Mouse (Mus musculus) CH12.LX (cell line): ENCODE measurements at regions not wholly inside any gene's neighbourhood (a gene's known extent, or its start where the extent isn't known, plus 50 kb on each side); places are given as distances from the start of the nearest gene placed in this dataset.

Experiments
- DNase-seq: peaks from one replicate; pipeline ENCODE4 v3.0.0-alpha.2; 2013; ENCODE audit errors: extremely low read depth
- H3K27ac ChIP-seq: 2 replicates; pipeline ENCODE4 v1.5.1; 2012; ENCODE audit warnings: low read depth, mild to moderate bottlenecking, control low read depth, moderate library complexity; ENCODE audit not compliant: insufficient read depth
- H3K27me3 ChIP-seq: replicated peaks from 2 replicates; pipeline ENCODE3; 2012; ENCODE audit warnings: inconsistent platforms
- H3K36me3 ChIP-seq, 2 experiments: replicated peaks in 1 of 2; 2 replicates each; pipeline versions ENCODE3 to v1.6.1; 2012; ENCODE audit warnings: inconsistent platforms in 1 of 2, low read length in 1 of 2, mild to moderate bottlenecking in 1 of 2, mixed read lengths in 1 of 2, moderate library complexity in 1 of 2; ENCODE audit not compliant: control insufficient read depth in 1 of 2, insufficient read depth in 1 of 2
- H3K4me1 ChIP-seq, 2 experiments: 2 replicates each; pipeline ENCODE4 v1.6.1; 2012; ENCODE audit warnings: inconsistent platforms in 1 of 2, moderate library complexity in 1 of 2; ENCODE audit not compliant: insufficient read depth in 2 of 2, control insufficient read depth in 1 of 2
- H3K4me2 ChIP-seq: 2 replicates; pipeline ENCODE4 v1.6.1; 2012; ENCODE audit warnings: low read depth, mild to moderate bottlenecking, control low read depth; ENCODE audit not compliant: poor library complexity, insufficient read depth, severe bottlenecking
- H3K4me3 ChIP-seq, 3 experiments: fragments of 150-350 bp in 1 of 3; sonication (generic) in 1 of 3; replicated peaks in 1 of 3; 2 replicates each; pipeline versions ENCODE3 to v1.5.1; 2011 to 2012; ENCODE audit warnings: low read depth in 2 of 3, low read length in 2 of 3, mild to moderate bottlenecking in 2 of 3, moderate library complexity in 2 of 3, control low read depth in 1 of 3, improper control_type of control experiment in 1 of 3, inconsistent platforms in 1 of 3, mixed read lengths in 1 of 3; ENCODE audit not compliant: poor library complexity in 1 of 3
- H3K79me2 ChIP-seq: replicated peaks from 2 replicates; pipeline ENCODE4 v1.6.1; 2012; ENCODE audit warnings: mild to moderate bottlenecking, moderate library complexity; ENCODE audit not compliant: control insufficient read depth, poor library complexity, insufficient read depth, severe bottlenecking; ENCODE audit errors: extremely low read depth
- H3K9ac ChIP-seq: 2 replicates; pipeline ENCODE4 v1.6.1; 2012; ENCODE audit warnings: low read depth, mild to moderate bottlenecking, control low read depth, moderate library complexity; ENCODE audit not compliant: insufficient read depth
- H3K9me3 ChIP-seq: replicated peaks from 2 replicates; pipeline ENCODE3; 2012; ENCODE audit warnings: low read length, inconsistent platforms, mixed read lengths
- ELF1 ChIP-seq: IDR thresholded peaks from 2 replicates; pipeline ENCODE4 v1.6.1; 2014; ENCODE audit warnings: low read depth, mild to moderate bottlenecking, inconsistent platforms, low read length, improper control_type of control experiment
- EP300 ChIP-seq: IDR thresholded peaks from 2 replicates; pipeline ENCODE4 v1.6.1; 2011; ENCODE audit warnings: low read length, improper control_type of control experiment
- ETS1 ChIP-seq: conservative IDR thresholded peaks from 2 replicates; pipeline ENCODE4 v1.6.1; 2012; ENCODE audit warnings: low read depth, mild to moderate bottlenecking, inconsistent platforms, low read length, improper control_type of control experiment, moderate library complexity
- HCFC1 ChIP-seq: IDR thresholded peaks from 2 replicates; pipeline ENCODE4 v1.6.1; 2012; ENCODE audit warnings: low read depth, mild to moderate bottlenecking, inconsistent platforms, low read length, improper control_type of control experiment
- JUN ChIP-seq: IDR thresholded peaks from 2 replicates; pipeline ENCODE4 v1.6.1; 2011; ENCODE audit warnings: low read depth, mild to moderate bottlenecking, low read length, improper control_type of control experiment, moderate library complexity; ENCODE audit not compliant: insufficient read depth
- JUND ChIP-seq: conservative IDR thresholded peaks from 2 replicates; pipeline ENCODE4 v1.6.1; 2011; ENCODE audit warnings: low read depth, low read length, improper control_type of control experiment
- MEF2A ChIP-seq: IDR thresholded peaks from 2 replicates; pipeline ENCODE4 v1.6.1; 2014; ENCODE audit warnings: low read depth, mild to moderate bottlenecking, inconsistent platforms, low read length, improper control_type of control experiment, borderline replicate concordance
- MXI1 ChIP-seq: IDR thresholded peaks from 2 replicates; pipeline ENCODE4 v1.6.1; 2011; ENCODE audit warnings: mild to moderate bottlenecking, low read depth, low read length, improper control_type of control experiment
- MYC ChIP-seq: IDR thresholded peaks from 2 replicates; pipeline ENCODE4 v1.6.1; 2011; ENCODE audit warnings: low read depth, mild to moderate bottlenecking, improper control_type of control experiment, low read length
- NRF1 ChIP-seq: IDR thresholded peaks from 2 replicates; pipeline ENCODE4 v1.6.1; 2014; ENCODE audit warnings: low read depth, mild to moderate bottlenecking, inconsistent platforms, low read length, improper control_type of control experiment, moderate library complexity
- POLR2AphosphoS2 ChIP-seq: IDR thresholded peaks from 2 replicates; pipeline ENCODE4 v1.6.1; 2011; ENCODE audit warnings: low read depth, low read length, improper control_type of control experiment
- RAD21 ChIP-seq: IDR thresholded peaks from 2 replicates; pipeline ENCODE4 v1.6.1; 2011; ENCODE audit warnings: low read depth, mild to moderate bottlenecking, low read length, improper control_type of control experiment, moderate library complexity
- RCOR1 ChIP-seq: conservative IDR thresholded peaks from 2 replicates; pipeline ENCODE4 v1.6.1; 2012; ENCODE audit warnings: low read depth, mild to moderate bottlenecking, inconsistent platforms, low read length, improper control_type of control experiment
- SMC3 ChIP-seq: IDR thresholded peaks from 2 replicates; pipeline ENCODE4 v1.6.1; 2011; ENCODE audit warnings: low read depth, low read length, improper control_type of control experiment
- TBP ChIP-seq: conservative IDR thresholded peaks from 2 replicates; pipeline ENCODE4 v1.6.1; 2011; ENCODE audit warnings: low read depth, low read length, improper control_type of control experiment
- UBTF ChIP-seq: IDR thresholded peaks from 2 replicates; pipeline ENCODE4 v1.6.1; 2012; ENCODE audit warnings: low read depth, mild to moderate bottlenecking, inconsistent platforms, low read length, improper control_type of control experiment, moderate library complexity
- USF1 ChIP-seq: IDR thresholded peaks from 2 replicates; pipeline ENCODE4 v1.6.1; 2014; ENCODE audit warnings: low read depth, mild to moderate bottlenecking, inconsistent platforms, low read length, improper control_type of control experiment
- ZKSCAN1 ChIP-seq: IDR thresholded peaks from 2 replicates; pipeline ENCODE4 v1.6.1; 2012; ENCODE audit warnings: low read depth, inconsistent platforms, low read length, improper control_type of control experiment, borderline replicate concordance
- ZNF384 ChIP-seq: IDR thresholded peaks from 2 replicates; pipeline ENCODE4 v1.6.1; 2012; ENCODE audit warnings: low read depth, low read length, improper control_type of control experiment, inconsistent platforms
- dilution Hi-C: fragments of 300-500 bp; cut with MboI; formaldehyde crosslinking; loops from 2 replicates; pipeline ENCODE4 v1.14.3; 2020; ENCODE audit warnings: low sequenced_read_pairs; ENCODE audit not compliant: extremely low pct_unique_long_range_greater_than_20kb, extremely low pct_ligation_motif_present
- in situ Hi-C: fragments of 300-500 bp; cut with MboI; formaldehyde crosslinking; loops from 3 replicates; pipeline ENCODE4 v1.14.3; 2019; ENCODE audit warnings: low sequenced_read_pairs, low pct_ligation_motif_present, low pct_unique_long_range_greater_than_20kb, mixed read lengths

DNA sequence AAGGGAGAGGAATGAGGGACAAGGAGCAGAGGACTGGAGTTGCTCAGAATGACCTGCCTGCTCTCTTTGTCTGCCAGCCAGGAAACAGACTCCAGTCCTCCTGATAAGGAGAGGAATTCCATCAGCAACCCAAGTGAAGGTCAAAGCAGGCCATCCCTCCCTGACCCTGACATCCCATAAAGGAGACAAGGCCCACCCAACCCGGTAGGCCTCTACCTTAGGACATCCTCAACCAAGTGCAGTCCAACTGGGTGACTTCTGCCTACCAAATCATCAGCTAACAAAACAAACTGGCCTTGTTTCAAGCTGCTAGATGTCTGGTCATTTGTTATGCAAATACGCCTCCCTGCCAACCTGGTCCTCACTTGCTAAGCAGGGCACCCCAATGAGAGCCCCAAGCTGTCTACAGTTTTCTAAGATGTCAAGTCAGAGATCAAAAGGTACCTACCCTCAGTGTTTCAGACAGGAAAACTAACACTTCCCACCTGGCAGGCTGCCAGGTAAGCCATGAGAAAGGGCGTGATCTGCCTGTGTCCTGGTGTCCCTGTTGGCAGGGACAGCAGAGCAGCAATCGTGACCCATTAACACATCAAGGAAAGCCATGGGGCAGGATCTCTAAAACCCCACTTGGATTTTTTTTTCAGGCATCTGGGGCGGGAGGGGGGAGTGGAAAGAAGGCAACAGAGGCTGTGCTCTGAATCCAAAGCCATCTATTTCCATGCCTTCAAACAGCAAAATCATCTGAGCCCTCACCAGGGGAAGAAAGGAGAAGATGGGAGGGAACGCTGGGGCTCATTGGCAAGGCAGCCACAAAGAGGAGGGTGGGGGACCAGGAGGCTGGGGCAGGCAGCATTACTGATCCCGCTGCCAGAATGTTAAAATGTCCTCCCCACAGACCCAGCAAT, 227.6 kb upstream of the Cdh5 start:
- Histone ChIP-seq H3K36me3 (no peaks in the 10 kb centered on the region), H3K27me3 (no peaks in the 10 kb centered on the region), H3K4me2 (no peak overlapping the region), H3K27ac (no peak overlapping the region), H3K4me3 (no peak overlapping the region), H3K4me1 (peaks cover 5 to 16% of the 10 kb centered on the region in 2 experiments; a peak in 3 of 4 replicates), H3K79me2 (no peaks in the 10 kb centered on the region), H3K9me3 (no peaks in the 10 kb centered on the region), H3K9ac (no peak overlapping the region)
- TF ChIP-seq SMC3: no peak
- no peak for TF ChIP-seq RAD21
- no peak for TF ChIP-seq ZKSCAN1
- TF ChIP-seq HCFC1: no peak
- TF ChIP-seq POLR2AphosphoS2: no peak
- TF ChIP-seq MYC: no peak
- no peak for TF ChIP-seq MEF2A
- TF ChIP-seq USF1: no peak
- no peak for TF ChIP-seq TBP
- TF ChIP-seq ETS1: no peak
- TF ChIP-seq JUN: no peak
- no peak for TF ChIP-seq JUND
- no peak for TF ChIP-seq UBTF
- TF ChIP-seq NRF1: no peak
- TF ChIP-seq MXI1: no peak
- TF ChIP-seq ELF1: no peak
- no peak for TF ChIP-seq RCOR1
- no peak for DNase-seq
- dilution Hi-C loops (no loop called here), in situ Hi-C loops (no loop called here)

DNA sequence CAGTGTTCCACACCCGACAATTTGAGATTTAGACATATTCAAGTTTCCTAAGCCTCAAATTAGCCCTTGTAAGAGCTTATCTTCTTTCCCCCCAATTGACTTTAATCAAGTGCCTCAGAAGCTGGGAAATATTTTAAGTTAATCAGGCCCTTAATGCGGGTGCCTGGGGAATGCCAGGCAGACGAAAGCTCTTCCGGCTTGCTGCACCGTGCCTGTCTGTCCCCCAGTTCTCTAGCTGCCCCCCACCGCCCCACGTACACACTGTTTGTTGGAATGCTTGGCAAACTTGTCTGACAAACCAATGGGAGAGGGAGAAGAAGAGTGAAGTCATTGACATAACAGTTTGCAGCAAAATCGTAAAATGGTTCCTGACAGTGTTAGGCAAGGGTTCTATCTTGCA, 226.9 kb upstream of the Cdh5 start:
- DNase-seq: no peak
- H3K4me1 ChIP-seq: peaks cover 5 to 16% of the 10 kb centered on the region in 2 experiments; a peak in 3 of 4 replicates
- H3K36me3 ChIP-seq: no peaks in the 10 kb centered on the region
- H3K79me2 ChIP-seq: no peaks in the 10 kb centered on the region
- in situ Hi-C loops (no loop called here), dilution Hi-C loops (no loop called here)
- no peak overlapping the region for H3K9ac ChIP-seq
- H3K9me3 ChIP-seq: no peaks in the 10 kb centered on the region
- TF ChIP-seq ZNF384: no peak
- no peak for TF ChIP-seq MEF2A
- no peak for TF ChIP-seq RAD21
- TF ChIP-seq EP300: no peak
- TF ChIP-seq ZKSCAN1: no peak
- no peak for TF ChIP-seq TBP
- no peak for TF ChIP-seq POLR2AphosphoS2
- no peak for TF ChIP-seq SMC3
- TF ChIP-seq ELF1: no peak
- H3K27ac ChIP-seq: no peak overlapping the region
- H3K27me3 ChIP-seq: no peaks in the 10 kb centered on the region
- H3K4me2 ChIP-seq: no peak overlapping the region
- no peak overlapping the region for H3K4me3 ChIP-seq
